Mouse (Mus musculus): ENCODE results near the gene Arhgef15.
"Not testable (repeated sequence)": the region's sequence is repeated elsewhere in the genome, so short reads cannot be mapped to it uniquely, and the experiment has no call there.

The Arhgef15 gene

GRCm38 (mm10) chr11:68957308-68957707 lies at the start of gene Arhgef15:
Gene Arhgef15, minus strand, starts transcription at chr11:68957480.
- no peak for DNase-seq (ENCODE audit: low spot score)

- DNase-seq (ENCODE audit: low spot score), result not testable (repeated sequence)
Measured at GRCm38 (mm10) chr11:69006575-69006974, 49.3 kb upstream of the Arhgef15 start.

- DNase-seq (ENCODE audit: low spot score), result no peak
Measured at GRCm38 (mm10) chr11:69005193-69005592, 47.9 kb upstream of the Arhgef15 start.

GRCm38 (mm10) chr11:69003592-69003991 lies 46.3 kb upstream of the Arhgef15 start:
- peak; percentile 36 for DNase-seq (ENCODE audit: low spot score)

GRCm38 (mm10) chr11:69002782-69003181 lies 45.5 kb upstream of the Arhgef15 start:
- not testable (repeated sequence) for DNase-seq (ENCODE audit: low spot score)

- DNase-seq (ENCODE audit: low spot score), result no peak
Measured at GRCm38 (mm10) chr11:68997080-68997479, 39.8 kb upstream of the Arhgef15 start.

GRCm38 (mm10) chr11:68994377-68994776 lies 37.1 kb upstream of the Arhgef15 start:
- no peak for DNase-seq (ENCODE audit: low spot score)

GRCm38 (mm10) chr11:68993122-68993521 lies 35.8 kb upstream of the Arhgef15 start:
- DNase-seq (ENCODE audit: low spot score), result no peak

- no peak for DNase-seq (ENCODE audit: low spot score)
Measured at GRCm38 (mm10) chr11:68988341-68988740, 31.1 kb upstream of the Arhgef15 start.

- no peak for DNase-seq (ENCODE audit: low spot score)
Measured at GRCm38 (mm10) chr11:68987365-68987882, 30.1 kb upstream of the Arhgef15 start.

GRCm38 (mm10) chr11:68982639-68983369 lies 25.5 kb upstream of the Arhgef15 start:
- DNase-seq (ENCODE audit: low spot score), result peak; percentile 88

- no peak for DNase-seq (ENCODE audit: low spot score)
Measured at GRCm38 (mm10) chr11:68980919-68981318, 23.6 kb upstream of the Arhgef15 start.

GRCm38 (mm10) chr11:68979320-68979733 lies 22.0 kb upstream of the Arhgef15 start:
- DNase-seq (ENCODE audit: low spot score), result no peak

- DNase-seq (ENCODE audit: low spot score), result no peak
Measured at GRCm38 (mm10) chr11:68975601-68976000, 18.3 kb upstream of the Arhgef15 start.

GRCm38 (mm10) chr11:68975085-68975484 lies 17.8 kb upstream of the Arhgef15 start, which contains the start of gene Rangrf:
Gene Rangrf, minus strand, starts transcription at chr11:68975185.
- DNase-seq (ENCODE audit: low spot score), result no peak

GRCm38 (mm10) chr11:68974059-68974450 lies 16.8 kb upstream of the Arhgef15 start:
- no peak for DNase-seq (ENCODE audit: low spot score)

GRCm38 (mm10) chr11:68973250-68974058 lies 16.2 kb upstream of the Arhgef15 start:
- DNase-seq (ENCODE audit: low spot score), result peak; percentile 95

- no peak for DNase-seq (ENCODE audit: low spot score)
Measured at GRCm38 (mm10) chr11:68970232-68970631, 13.0 kb upstream of the Arhgef15 start.

GRCm38 (mm10) chr11:68968752-68969151 lies 11.5 kb upstream of the Arhgef15 start:
- DNase-seq (ENCODE audit: low spot score), result no peak

- DNase-seq (ENCODE audit: low spot score), result peak; percentile 94
Measured at GRCm38 (mm10) chr11:68967337-68968282, 10.3 kb upstream of the Arhgef15 start, which contains the start of gene Slc25a35. Gene Slc25a35, plus strand, starts transcription at chr11:68968131.

GRCm38 (mm10) chr11:68966554-68966953 lies 9.3 kb upstream of the Arhgef15 start:
- DNase-seq (ENCODE audit: low spot score), result no peak

GRCm38 (mm10) chr11:68965845-68966244 lies 8.6 kb upstream of the Arhgef15 start:
- peak; percentile 79 for DNase-seq (ENCODE audit: low spot score)

Data from embryo, embryonic 10.5 days (tissue).